Mouse (Mus musculus): ENCODE data around the gene Cptp. TPM values are rescaled to one million over a fixed set of nuclear protein-coding genes. Genes with fewer than 3 reads are reported as not detected.
A peak's percentile ranks its signal among the peaks of the same experiment; 100 is the strongest.

Gene Cptp
- polyA plus RNA-seq, 1 experiment from 2014 or later, result 9.1 TPM

- peaks cover 19% of the 10 kb centered on the region for H3K4me1 ChIP-seq
- H3K27me3 ChIP-seq (replicated peaks), result no peaks in the 10 kb centered on the region
- H3K27ac ChIP-seq (replicated peaks), result no peak overlapping the region
- 88% methylated on average over 10 of the region's 10 CpGs for WGBS
- no peak overlapping the region for H3K9ac ChIP-seq
- H3K4me3 ChIP-seq, result no peak overlapping the region
- peaks cover 66% of the 10 kb centered on the region for H3K36me3 ChIP-seq
- H3K4me2 ChIP-seq, result no peak overlapping the region
- no peak for ATAC-seq (ENCODE audit: extremely low read depth, insufficient number of reproducible peaks, low FRiP score, low TSS enrichment)
- H3K9me3 ChIP-seq, result no peaks in the 10 kb centered on the region
Measured at GRCm38 (mm10) chr4:155887674-155888073, 18.4 kb upstream of the Cptp start.

GRCm38 (mm10) chr4:155886330-155886729 lies 17.1 kb upstream of the Cptp start:
- H3K27ac ChIP-seq (replicated peaks), result no peak overlapping the region
- no peak overlapping the region for H3K4me2 ChIP-seq
- H3K9me3 ChIP-seq, result no peaks in the 10 kb centered on the region
- H3K9ac ChIP-seq, result no peak overlapping the region
- H3K36me3 ChIP-seq, result peaks cover 71% of the 10 kb centered on the region
- no peak overlapping the region for H3K4me3 ChIP-seq
- ATAC-seq (ENCODE audit: extremely low read depth, insufficient number of reproducible peaks, low FRiP score, low TSS enrichment), result no peak
- 89% methylated on average over 5 of the region's 5 CpGs for WGBS
- H3K27me3 ChIP-seq (replicated peaks), result no peaks in the 10 kb centered on the region
- H3K4me1 ChIP-seq, result peaks cover 17% of the 10 kb centered on the region

- Histone ChIP-seq H3K36me3 (peaks cover 69% of the 10 kb centered on the region), H3K9me3 (no peaks in the 10 kb centered on the region), H3K4me1 (peaks cover 7% of the 10 kb centered on the region; the same call in 1 of the 2 replicates), H3K9ac (no peak overlapping the region), H3K27me3 (replicated peaks) (no peaks in the 10 kb centered on the region), H3K27ac (replicated peaks) (peak overlapping the region; percentile 65), H3K4me2 (no peak overlapping the region), H3K4me3 (no peak overlapping the region)
- WGBS, result 62% methylated on average over 3 of the region's 3 CpGs
- no peak for ATAC-seq (ENCODE audit: extremely low read depth, insufficient number of reproducible peaks, low FRiP score, low TSS enrichment)
Measured at GRCm38 (mm10) chr4:155883587-155883986, 14.3 kb upstream of the Cptp start.

- peaks cover 22% of the 10 kb centered on the region for H3K4me1 ChIP-seq
- ATAC-seq (ENCODE audit: extremely low read depth, insufficient number of reproducible peaks, low FRiP score, low TSS enrichment), result no peak
- H3K9ac ChIP-seq, result no peak overlapping the region
- peaks cover 53% of the 10 kb centered on the region for H3K36me3 ChIP-seq
- H3K27me3 ChIP-seq (replicated peaks), result no peaks in the 10 kb centered on the region
- H3K9me3 ChIP-seq, result no peaks in the 10 kb centered on the region
- H3K4me3 ChIP-seq, result no peak overlapping the region
- 90% methylated on average over 7 of the region's 7 CpGs for WGBS
- H3K4me2 ChIP-seq, result no peak overlapping the region
- no peak overlapping the region for H3K27ac ChIP-seq (replicated peaks)
Measured at GRCm38 (mm10) chr4:155871404-155871803, 2.2 kb upstream of the Cptp start.

- WGBS, result 10% methylated on average over 22 of the region's 22 CpGs
- peak overlapping the region; percentile 97 for H3K4me2 ChIP-seq
- peak overlapping the region; percentile 72 for H3K4me3 ChIP-seq
- ATAC-seq (ENCODE audit: extremely low read depth, insufficient number of reproducible peaks, low FRiP score, low TSS enrichment), result no peak
- peak overlapping the region; percentile 95 for H3K9ac ChIP-seq
- H3K4me1 ChIP-seq, result peaks cover 22% of the 10 kb centered on the region
- peaks cover 46% of the 10 kb centered on the region for H3K36me3 ChIP-seq
- H3K27ac ChIP-seq (replicated peaks), result no peak overlapping the region
- H3K9me3 ChIP-seq, result no peaks in the 10 kb centered on the region
- no peaks in the 10 kb centered on the region for H3K27me3 ChIP-seq (replicated peaks)
Measured at GRCm38 (mm10) chr4:155868614-155869298, 484 bp downstream of the Cptp start.

GRCm38 (mm10) chr4:155863001-155863400 lies 6.2 kb downstream of the Cptp start, which contains the start of gene Tas1r3:
TSS of gene Tas1r3 (minus strand) at chr4:155863362.
- Histone ChIP-seq H3K9me3 (no peaks in the 10 kb centered on the region), H3K4me2 (no peak within 1 kb of the TSS), H3K4me1 (peaks cover under 1% of the 10 kb centered on the region), H3K36me3 (peaks cover 55% of the 10 kb centered on the region), H3K27ac (replicated peaks) (no peak within 1 kb of the TSS), H3K9ac (no peak within 1 kb of the TSS), H3K27me3 (replicated peaks) (no peaks in the 10 kb centered on the region), H3K4me3 (no peak within 1 kb of the TSS)
- ATAC-seq (ENCODE audit: extremely low read depth, insufficient number of reproducible peaks, low FRiP score, low TSS enrichment), result no peak
- WGBS, result 76% methylated on average over 5 of the region's 5 CpGs

- no peak overlapping the region for H3K4me3 ChIP-seq
- ATAC-seq (ENCODE audit: extremely low read depth, insufficient number of reproducible peaks, low FRiP score, low TSS enrichment), result no peak
- peaks cover 64% of the 10 kb centered on the region for H3K36me3 ChIP-seq
- no peak overlapping the region for H3K9ac ChIP-seq
- no peaks in the 10 kb centered on the region for H3K9me3 ChIP-seq
- no peaks in the 10 kb centered on the region for H3K4me1 ChIP-seq
- no peaks in the 10 kb centered on the region for H3K27me3 ChIP-seq (replicated peaks)
- H3K4me2 ChIP-seq, result no peak overlapping the region
- no peak overlapping the region for H3K27ac ChIP-seq (replicated peaks)
- WGBS, result 86% methylated on average over 7 of the region's 7 CpGs
Measured at GRCm38 (mm10) chr4:155861787-155862186, 7.5 kb downstream of the Cptp start.

GRCm38 (mm10) chr4:155859318-155859717 lies 9.9 kb downstream of the Cptp start:
- WGBS, result 15% methylated on average over 13 of the region's 13 CpGs
- Histone ChIP-seq H3K27me3 (replicated peaks) (no peaks in the 10 kb centered on the region), H3K9ac (no peak overlapping the region), H3K36me3 (peaks cover 66% of the 10 kb centered on the region), H3K9me3 (no peaks in the 10 kb centered on the region), H3K27ac (replicated peaks) (no peak overlapping the region), H3K4me3 (no peak overlapping the region), H3K4me1 (no peaks in the 10 kb centered on the region), H3K4me2 (no peak overlapping the region)
- no peak for ATAC-seq (ENCODE audit: extremely low read depth, insufficient number of reproducible peaks, low FRiP score, low TSS enrichment)

GRCm38 (mm10) chr4:155856881-155857280 lies 12.4 kb downstream of the Cptp start:
- H3K4me2 ChIP-seq, result no peak overlapping the region
- no peak overlapping the region for H3K27ac ChIP-seq (replicated peaks)
- H3K36me3 ChIP-seq, result peaks cover 77% of the 10 kb centered on the region
- no peaks in the 10 kb centered on the region for H3K9me3 ChIP-seq
- no peak for ATAC-seq (ENCODE audit: extremely low read depth, insufficient number of reproducible peaks, low FRiP score, low TSS enrichment)
- WGBS, result 56% methylated on average over 3 of the region's 3 CpGs
- no peaks in the 10 kb centered on the region for H3K27me3 ChIP-seq (replicated peaks)
- no peak overlapping the region for H3K4me3 ChIP-seq
- H3K9ac ChIP-seq, result no peak overlapping the region
- 0 out of 2 replicates have a peak, but pooled peaks cover under 1% of the 10 kb centered on the region for H3K4me1 ChIP-seq

GRCm38 (mm10) chr4:155856071-155856470 lies 13.2 kb downstream of the Cptp start:
- no peak overlapping the region for H3K4me3 ChIP-seq
- no peak overlapping the region for H3K4me2 ChIP-seq
- ATAC-seq (ENCODE audit: extremely low read depth, insufficient number of reproducible peaks, low FRiP score, low TSS enrichment), result no peak
- no peak overlapping the region for H3K9ac ChIP-seq
- WGBS, result 87% methylated on average over 12 of the region's 12 CpGs
- no peaks in the 10 kb centered on the region for H3K27me3 ChIP-seq (replicated peaks)
- no peak overlapping the region for H3K27ac ChIP-seq (replicated peaks)
- H3K9me3 ChIP-seq, result no peaks in the 10 kb centered on the region
- H3K36me3 ChIP-seq, result peaks cover 71% of the 10 kb centered on the region
- 0 out of 2 replicates have a peak, but pooled peaks cover 7% of the 10 kb centered on the region for H3K4me1 ChIP-seq

GRCm38 (mm10) chr4:155854991-155855390 lies 14.2 kb downstream of the Cptp start:
- no peaks in the 10 kb centered on the region for H3K9me3 ChIP-seq
- H3K36me3 ChIP-seq, result peaks cover 61% of the 10 kb centered on the region
- ATAC-seq (ENCODE audit: extremely low read depth, insufficient number of reproducible peaks, low FRiP score, low TSS enrichment), result no peak
- H3K4me2 ChIP-seq, result no peak overlapping the region
- H3K4me3 ChIP-seq, result no peak overlapping the region
- no peak overlapping the region for H3K9ac ChIP-seq
- WGBS, result 85% methylated on average over 12 of the region's 12 CpGs
- H3K27me3 ChIP-seq (replicated peaks), result no peaks in the 10 kb centered on the region
- no peak overlapping the region for H3K27ac ChIP-seq (replicated peaks)
- 0 out of 2 replicates have a peak, but pooled peaks cover 7% of the 10 kb centered on the region for H3K4me1 ChIP-seq

- Histone ChIP-seq H3K4me3 (no peak overlapping the region), H3K4me2 (no peak overlapping the region), H3K9me3 (no peaks in the 10 kb centered on the region), H3K27ac (replicated peaks) (no peak overlapping the region), H3K36me3 (peaks cover 52% of the 10 kb centered on the region), H3K9ac (no peak overlapping the region), H3K27me3 (replicated peaks) (no peaks in the 10 kb centered on the region), H3K4me1 (peaks cover 21% of the 10 kb centered on the region)
- ATAC-seq (ENCODE audit: extremely low read depth, insufficient number of reproducible peaks, low FRiP score, low TSS enrichment), result no peak
- 85% methylated on average over 9 of the region's 9 CpGs for WGBS
Measured at GRCm38 (mm10) chr4:155853421-155853820, 15.8 kb downstream of the Cptp start.
